Mouse (Mus musculus): ENCODE measurements around the gene Klhdc8a. TPM values are rescaled to one million over a fixed set of nuclear protein-coding genes. Genes with fewer than 3 reads are reported as not detected.
"Not testable (repeated sequence)": the region's sequence is repeated elsewhere in the genome, so short reads cannot be mapped to it uniquely, and the experiment has no call there.

The Klhdc8a gene
- not detected for polyA plus RNA-seq (2017; shearing (Covaris generic))

GRCm38 (mm10) chr1:132298425-132298800 lies at the start of gene Klhdc8a:
Gene Klhdc8a, plus strand, starts transcription at chr1:132298626.
- ATAC-seq, result no peak

GRCm38 (mm10) chr1:132254467-132254866 lies 44.0 kb upstream of the Klhdc8a start:
- ATAC-seq, result no peak

- no peak for ATAC-seq
These were observed 38.1 kb upstream of the Klhdc8a start for GRCm38 (mm10) chr1:132260331-132260730.

- no peak for ATAC-seq
These were observed 37.4 kb upstream of the Klhdc8a start for GRCm38 (mm10) chr1:132261058-132261457.

GRCm38 (mm10) chr1:132263618-132264017 lies 34.8 kb upstream of the Klhdc8a start:
- ATAC-seq, result no peak

GRCm38 (mm10) chr1:132264577-132264976 lies 33.8 kb upstream of the Klhdc8a start:
- no peak for ATAC-seq

GRCm38 (mm10) chr1:132265211-132265859 lies 33.1 kb upstream of the Klhdc8a start:
- no peak for ATAC-seq

GRCm38 (mm10) chr1:132265936-132266335 lies 32.5 kb upstream of the Klhdc8a start:
- ATAC-seq, result no peak

GRCm38 (mm10) chr1:132266791-132267557 lies 31.5 kb upstream of the Klhdc8a start:
- no peak for ATAC-seq

GRCm38 (mm10) chr1:132267959-132268358 lies 30.5 kb upstream of the Klhdc8a start:
- no peak for ATAC-seq

- ATAC-seq, result no peak
These were observed 29.9 kb upstream of the Klhdc8a start for GRCm38 (mm10) chr1:132268418-132269060.

GRCm38 (mm10) chr1:132271237-132271636 lies 27.2 kb upstream of the Klhdc8a start:
- no peak for ATAC-seq

- ATAC-seq, result no peak
These were observed 21.7 kb upstream of the Klhdc8a start for GRCm38 (mm10) chr1:132276694-132277093.

GRCm38 (mm10) chr1:132277124-132277523 lies 21.3 kb upstream of the Klhdc8a start:
- ATAC-seq, result no peak

GRCm38 (mm10) chr1:132280636-132281035 lies 17.8 kb upstream of the Klhdc8a start:
- ATAC-seq, result not testable (repeated sequence)

- ATAC-seq, result no peak
These were observed 16.8 kb upstream of the Klhdc8a start for GRCm38 (mm10) chr1:132281523-132282176.

GRCm38 (mm10) chr1:132282177-132282536 lies 16.3 kb upstream of the Klhdc8a start:
- no peak for ATAC-seq

- ATAC-seq, result no peak
These were observed 15.4 kb upstream of the Klhdc8a start for GRCm38 (mm10) chr1:132283018-132283417.

GRCm38 (mm10) chr1:132286735-132287134 lies 11.7 kb upstream of the Klhdc8a start:
- ATAC-seq, result no peak

GRCm38 (mm10) chr1:132287445-132287844 lies 11.0 kb upstream of the Klhdc8a start:
- no peak for ATAC-seq

- ATAC-seq, result no peak
These were observed 10.4 kb upstream of the Klhdc8a start for GRCm38 (mm10) chr1:132287991-132288451.

GRCm38 (mm10) chr1:132289965-132290364 lies 8.5 kb upstream of the Klhdc8a start:
- ATAC-seq, result no peak

All from activated CD4-positive, CD25-positive, alpha-beta regulatory T cell, adult 4 months (primary cell).